Mouse (Mus musculus) E14TG2a.4 (cell line): ENCODE results near the gene Fance.

Experiments used
- CTCF ChIP-seq: conservative IDR thresholded peaks from 2 replicates; pipeline ENCODE4 v1.5.1; 2014; ENCODE audit warnings: low read length
- NANOG ChIP-seq: IDR thresholded peaks from 2 replicates; pipeline ENCODE4 v1.6.1; 2014; ENCODE audit warnings: borderline replicate concordance, low read length, mixed read lengths
- POU5F1 ChIP-seq: IDR thresholded peaks from 2 replicates; pipeline ENCODE4 v1.6.1; 2014; ENCODE audit warnings: low read length, borderline replicate concordance

- TF ChIP-seq CTCF (peak; percentile 28; the same call in 1 of the 2 replicates), NANOG (no peak), POU5F1 (no peak)
Observed at GRCm38 (mm10) chr17:28310831-28311230, 2.5 kb upstream of the Fance start.
